Mouse (Mus musculus) hematopoietic multipotent progenitor cell, adult 10-12 weeks (in vitro differentiated cells): ENCODE results near the gene Birc5. TPM values are rescaled to one million over a fixed set of nuclear protein-coding genes. Genes with fewer than 3 reads are reported as not detected.

Experiments
- polyA plus RNA-seq: library from polyadenylated mRNA; stranded (reverse); fragments of >175 nt; gene quantifications from 2 replicates; pipeline ENCODE4 v1.2.3, GENCODE M21; 2012; ENCODE audit warnings: low replicate concordance

Gene Birc5
- 2.8 and 42.0 TPM in 2 replicates for polyA plus RNA-seq

GRCm38 (mm10) chr11:117848985-117849671 lies at the start of gene Birc5:
Birc5 (plus strand) TSS chr11:117849251.

GRCm38 (mm10) chr11:117809407-117810311 lies 39.4 kb upstream of the Birc5 start, which contains the start of the genes Gm20708 and Syngr2:
Gm20708 (plus strand) TSS chr11:117809668.
Syngr2 (plus strand) TSS chr11:117809668.

GRCm38 (mm10) chr11:117825333-117826101 lies 23.5 kb upstream of the Birc5 start, which contains the start of the genes Afmid and Tk1:
Afmid (plus strand) TSS chr11:117825924.
Tk1 (minus strand) TSS chr11:117826092.

GRCm38 (mm10) chr11:117860601-117861000 lies 11.6 kb downstream of the Birc5 start, which contains the start of gene Tmem235:
Tmem235 (plus strand) TSS chr11:117860752.

GRCm38 (mm10) chr11:117872861-117873608 lies 24.0 kb downstream of the Birc5 start, which contains the start of gene Tha1:
Tha1 (minus strand) TSS chr11:117873481.

Other genes starting within 250 kb of the Birc5 start
- gene Tnrc6c, start 195.0 kb upstream of the Birc5 start, polyA plus RNA-seq: 38.5 and 87.8 TPM in 2 replicates
- gene Tmc8, start 67.2 kb upstream of the Birc5 start, polyA plus RNA-seq: 217 and 218 TPM in 2 replicates
- gene Tmc6, start 67.1 kb upstream of the Birc5 start, polyA plus RNA-seq: 156 and 334 TPM in 2 replicates
- gene 6030468B19Rik, start 51.6 kb upstream of the Birc5 start, polyA plus RNA-seq: 9.5 and 15.5 TPM in 2 replicates
- 1.6 and 3.5 TPM in 2 replicates for gene Gm20708, start 39.6 kb upstream of the Birc5 start, polyA plus RNA-seq
- gene Syngr2, start 39.6 kb upstream of the Birc5 start, polyA plus RNA-seq: 179 and 321 TPM in 2 replicates
- 7.9 and 25.2 TPM in 2 replicates for gene Afmid, start 23.3 kb upstream of the Birc5 start, polyA plus RNA-seq
- 13.4 and 50.4 TPM in 2 replicates for gene Tk1, start 23.2 kb upstream of the Birc5 start, polyA plus RNA-seq
- gene Tmem235, start 11.5 kb downstream of the Birc5 start, polyA plus RNA-seq: not detected in 2 replicates
- 6.1 and 12.9 TPM in 2 replicates for gene Tha1, start 24.2 kb downstream of the Birc5 start, polyA plus RNA-seq
- gene Socs3, start 120.8 kb downstream of the Birc5 start, polyA plus RNA-seq: 51.9 and 122 TPM in 2 replicates
- gene Pgs1, start 137.0 kb downstream of the Birc5 start, polyA plus RNA-seq: 30.4 and 63.1 TPM in 2 replicates